Mouse (Mus musculus): ENCODE measurements around the gene Aqp3.

- TF ChIP-seq POLR2A (IDR thresholded peaks at IDR 0.05; ENCODE audit: low read depth, low read length) (no peak), CTCF (conservative IDR thresholded peaks at IDR 0.05; ENCODE audit: insufficient read depth, insufficient read length, low read depth, low read length) (no peak)
Measured at GRCm38 (mm10) chr4:41096169-41096568, 1.8 kb downstream of the Aqp3 start.
